Mouse (Mus musculus): ENCODE measurements around the gene Rcan1.
"Not testable (repeated sequence)": the region's sequence is repeated elsewhere in the genome, so short reads cannot be mapped to it uniquely, and the experiment has no call there.

The Rcan1 gene

GRCm38 (mm10) chr16:92435431-92435985 is 35.2 kb downstream of the Rcan1 start:
- no peak for DNase-seq (ENCODE audit: low spot score in 2 of 2)

GRCm38 (mm10) chr16:92433176-92433575 is 37.5 kb downstream of the Rcan1 start:
- DNase-seq (ENCODE audit: low spot score in 2 of 2): no peak

GRCm38 (mm10) chr16:92430731-92431130 is 39.9 kb downstream of the Rcan1 start:
- DNase-seq (ENCODE audit: low spot score in 2 of 2): no peak

GRCm38 (mm10) chr16:92428197-92428950 is 42.3 kb downstream of the Rcan1 start:
- DNase-seq (ENCODE audit: low spot score in 2 of 2): no peak

GRCm38 (mm10) chr16:92426708-92427107 is 44.0 kb downstream of the Rcan1 start:
- no peak for DNase-seq (ENCODE audit: low spot score in 2 of 2)

GRCm38 (mm10) chr16:92425875-92426274 is 44.8 kb downstream of the Rcan1 start:
- no peak for DNase-seq (ENCODE audit: low spot score in 2 of 2)

GRCm38 (mm10) chr16:92423363-92423762 is 47.3 kb downstream of the Rcan1 start:
- no peak for DNase-seq (ENCODE audit: low spot score in 2 of 2)

GRCm38 (mm10) chr16:92422435-92423362 is 48.0 kb downstream of the Rcan1 start:
- DNase-seq (ENCODE audit: low spot score in 2 of 2): no peak

GRCm38 (mm10) chr16:92421147-92421934 is 49.3 kb downstream of the Rcan1 start:
- DNase-seq (ENCODE audit: low spot score in 2 of 2): no peak

GRCm38 (mm10) chr16:92420641-92421040 is 50.0 kb downstream of the Rcan1 start:
- DNase-seq (ENCODE audit: low spot score in 2 of 2): no peak

- DNase-seq (ENCODE audit: low spot score in 2 of 2): no peak
Observed at GRCm38 (mm10) chr16:92419099-92419498, 51.6 kb downstream of the Rcan1 start.

- no peak for DNase-seq (ENCODE audit: low spot score in 2 of 2)
Observed at GRCm38 (mm10) chr16:92417267-92417666, 53.4 kb downstream of the Rcan1 start.

- DNase-seq (ENCODE audit: low spot score in 2 of 2): no peak
Observed at GRCm38 (mm10) chr16:92415702-92416118, 55.0 kb downstream of the Rcan1 start.

- not testable (repeated sequence) for DNase-seq (ENCODE audit: low spot score in 2 of 2)
Observed at GRCm38 (mm10) chr16:92415038-92415437, 55.6 kb downstream of the Rcan1 start.

GRCm38 (mm10) chr16:92412888-92413287 is 57.8 kb downstream of the Rcan1 start:
- DNase-seq (ENCODE audit: low spot score in 2 of 2): no peak

- no peak for DNase-seq (ENCODE audit: low spot score in 2 of 2)
Observed at GRCm38 (mm10) chr16:92411981-92412706, 58.5 kb downstream of the Rcan1 start.

- DNase-seq (ENCODE audit: low spot score in 2 of 2): no peak
Observed at GRCm38 (mm10) chr16:92410344-92410743, 60.3 kb downstream of the Rcan1 start.

- DNase-seq (ENCODE audit: low spot score in 2 of 2): no peak
Observed at GRCm38 (mm10) chr16:92407883-92408282, 62.8 kb downstream of the Rcan1 start.

GRCm38 (mm10) chr16:92404141-92404540 is 66.5 kb downstream of the Rcan1 start:
- no peak for DNase-seq (ENCODE audit: low spot score in 2 of 2)

- no peak for DNase-seq (ENCODE audit: low spot score in 2 of 2)
Observed at GRCm38 (mm10) chr16:92403069-92403468, 67.6 kb downstream of the Rcan1 start.

GRCm38 (mm10) chr16:92402216-92402615 is 68.5 kb downstream of the Rcan1 start:
- no peak for DNase-seq (ENCODE audit: low spot score in 2 of 2)

All from cerebellum, postnatal 4 days (tissue).